Mouse (Mus musculus) limb, embryonic 13.5 days (tissue): ENCODE results near the gene Ahcyl2. TPM values are rescaled to one million over a fixed set of nuclear protein-coding genes. Genes with fewer than 3 reads are reported as not detected.
"Not testable (repeated sequence)": the region's sequence is repeated elsewhere in the genome, so short reads cannot be mapped to it uniquely, and the experiment has no call there.

Experiments
- ATAC-seq: fragments of 200-750 bp; cut with Nextera tagmentation; 2 replicates; pipeline ENCODE4 v1.8.0; 2017; ENCODE audit warnings: low read depth, moderate number of reproducible peaks, moderate TSS enrichment; ENCODE audit not compliant: low FRiP score
- H3K27ac ChIP-seq: fragments of 300-500 bp; sonication (generic); 2 replicates; pipeline ENCODE4 v1.5.1; 2015; ENCODE audit warnings: inconsistent platforms, mild to moderate bottlenecking, moderate library complexity
- H3K27me3 ChIP-seq: fragments of 300-500 bp; sonication (generic); 2 replicates; pipeline ENCODE4 v1.6.1; 2015; ENCODE audit warnings: mild to moderate bottlenecking, inconsistent platforms
- H3K36me3 ChIP-seq: fragments of 300-500 bp; sonication (generic); 2 replicates; pipeline ENCODE4 v1.6.1; 2015; ENCODE audit warnings: inconsistent platforms, mild to moderate bottlenecking, moderate library complexity
- H3K4me1 ChIP-seq: fragments of 300-500 bp; sonication (generic); 2 replicates; pipeline ENCODE4 v1.6.1; 2015; ENCODE audit warnings: inconsistent platforms
- H3K4me2 ChIP-seq: fragments of 300-500 bp; sonication (generic); replicated peaks from 2 replicates; pipeline ENCODE4 v1.6.1; 2015; ENCODE audit warnings: inconsistent platforms, mild to moderate bottlenecking, moderate library complexity
- H3K4me3 ChIP-seq: fragments of 300-500 bp; sonication (generic); 2 replicates; pipeline ENCODE4 v1.5.1; 2015; ENCODE audit warnings: moderate library complexity, mild to moderate bottlenecking, inconsistent platforms
- H3K9ac ChIP-seq: fragments of 300-500 bp; sonication (generic); 2 replicates; pipeline ENCODE4 v1.6.1; 2015; ENCODE audit warnings: mild to moderate bottlenecking, inconsistent platforms
- H3K9me3 ChIP-seq: fragments of 300-500 bp; sonication (generic); 2 replicates; pipeline ENCODE4 v1.6.1; 2016; ENCODE audit warnings: inconsistent platforms
- WGBS: fragments of 180-500 bp; shearing (Covaris S2); methylation state at CpG from one replicate; pipeline ENCODE4 v1.1.7; 2015; 5-methylcytosine and 5-hydroxymethylcytosine counted together
- polyA plus RNA-seq: library from polyadenylated mRNA; unstranded; fragments of >200 nt; fragmentation: Nextera tagmentation; extraction: Ambion mirVana; gene quantifications from 2 replicates; pipeline ENCODE4 v1.2.1, GENCODE M21; 2015

Gene Ahcyl2
- polyA plus RNA-seq, 1 experiment from 2014 or later: 20.2 TPM

DNA sequence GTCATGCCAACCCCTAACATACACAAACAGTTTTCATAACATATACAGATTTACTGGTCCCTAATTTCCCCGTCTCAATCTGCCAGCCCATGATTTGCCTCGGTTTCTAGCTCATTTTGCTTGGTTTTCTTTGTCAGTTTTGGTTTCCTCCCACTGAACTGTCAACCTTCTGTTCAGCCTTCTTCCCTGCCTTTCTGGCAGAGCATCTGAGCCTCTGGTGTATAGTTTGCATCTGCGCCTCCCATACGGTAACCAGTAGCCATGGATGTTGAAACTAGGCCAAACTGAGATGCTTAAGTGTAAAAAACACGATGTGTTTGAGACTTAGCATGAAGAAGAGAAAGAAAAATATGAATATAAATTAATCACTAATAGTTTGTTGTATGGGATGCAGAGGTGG is 11.8 kb upstream of the Ahcyl2 start:
- no peak overlapping the region for H3K4me3 ChIP-seq
- no peak overlapping the region for H3K9ac ChIP-seq
- H3K27ac ChIP-seq: no peak overlapping the region
- no peak for ATAC-seq
- WGBS: 92% methylated on average over 5 of the region's 5 CpGs
- H3K27me3 ChIP-seq: no peaks in the 10 kb centered on the region
- H3K36me3 ChIP-seq: peaks cover 80% of the 10 kb centered on the region
- H3K9me3 ChIP-seq: no peaks in the 10 kb centered on the region
- H3K4me1 ChIP-seq: no peaks in the 10 kb centered on the region
- H3K4me2 ChIP-seq: no peak overlapping the region

DNA sequence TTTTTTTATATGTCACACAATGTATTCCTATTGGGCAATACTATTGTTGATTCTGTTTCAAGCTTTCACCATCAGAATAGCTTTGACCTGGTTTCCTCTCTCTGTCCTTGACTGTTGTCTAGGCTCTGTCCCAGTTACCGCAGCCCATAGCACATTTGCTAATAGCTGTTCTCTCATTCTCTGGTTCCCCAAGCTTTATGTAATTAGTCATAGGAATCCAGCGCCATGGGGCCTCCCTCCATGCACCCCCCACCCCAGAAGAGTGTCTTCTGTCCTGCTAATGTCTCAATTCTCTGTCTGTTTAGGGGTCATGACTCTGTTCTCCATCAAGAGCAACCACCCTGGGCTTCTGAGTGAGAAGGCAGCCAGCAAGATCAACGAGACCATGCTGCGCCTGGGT is 11.3 kb upstream of the Ahcyl2 start:
- no peak overlapping the region for H3K27ac ChIP-seq
- no peaks in the 10 kb centered on the region for H3K9me3 ChIP-seq
- H3K4me1 ChIP-seq: no peaks in the 10 kb centered on the region
- H3K27me3 ChIP-seq: no peaks in the 10 kb centered on the region
- peaks cover 84% of the 10 kb centered on the region for H3K36me3 ChIP-seq
- no peak overlapping the region for H3K9ac ChIP-seq
- no peak overlapping the region for H3K4me3 ChIP-seq
- WGBS: 83% methylated on average over 4 of the region's 4 CpGs
- H3K4me2 ChIP-seq: no peak overlapping the region
- no peak for ATAC-seq

DNA sequence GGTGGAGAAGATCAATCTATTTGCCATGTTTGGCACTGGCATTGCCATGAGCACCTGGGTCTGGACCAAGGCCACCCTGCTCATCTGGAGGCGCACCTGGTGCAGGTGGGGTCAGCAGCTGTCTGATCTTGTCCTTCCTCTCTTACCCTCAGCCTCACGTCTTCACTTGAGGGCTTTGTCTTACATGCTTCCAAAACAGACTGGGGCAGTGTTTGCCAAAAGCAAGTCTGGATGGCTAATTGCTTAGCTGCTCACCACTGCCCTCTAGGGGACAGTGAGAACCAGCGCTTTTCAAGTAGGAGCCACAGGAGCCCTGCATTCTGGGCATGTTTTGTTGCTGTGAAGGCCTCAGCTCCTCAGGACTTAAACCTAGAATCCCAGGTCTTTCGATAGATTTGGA is 9.4 kb upstream of the Ahcyl2 start:
- Histone ChIP-seq H3K27ac (no peak overlapping the region), H3K4me2 (no peak overlapping the region)
- ATAC-seq: no peak

DNA sequence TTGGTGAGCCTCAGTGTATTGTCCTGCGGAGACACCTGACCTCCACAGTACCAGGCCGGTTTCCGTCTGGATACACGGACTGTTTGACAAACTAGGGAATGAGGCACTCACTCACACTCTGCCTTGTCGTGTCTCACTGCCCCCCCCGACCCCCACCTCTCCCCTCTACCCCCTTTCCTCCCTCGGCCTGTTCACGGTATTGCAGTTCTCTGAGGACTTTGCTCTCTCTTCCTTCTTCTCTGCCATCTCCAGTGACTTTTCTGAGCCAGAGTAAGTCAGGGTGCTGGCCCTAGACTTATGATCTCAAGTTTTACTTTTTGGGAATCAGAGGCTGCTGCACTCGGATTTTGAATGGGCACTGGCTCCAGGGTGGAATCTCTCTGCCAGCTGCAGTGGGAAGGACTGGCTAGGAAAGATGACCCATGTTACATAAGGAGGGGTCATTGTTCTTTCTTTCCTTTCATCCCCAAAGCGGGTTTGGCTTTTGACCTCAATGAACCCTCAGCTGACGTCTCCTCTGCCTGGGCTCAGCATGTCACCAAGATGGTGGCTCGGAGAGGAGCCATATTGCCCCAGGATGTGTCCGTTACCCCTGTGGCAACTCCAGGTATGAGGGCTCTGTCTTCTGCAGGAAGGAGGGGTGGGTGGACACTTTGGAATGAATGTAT is 8.7 kb upstream of the Ahcyl2 start:
- no peak for ATAC-seq
- 89% methylated on average over 13 of the region's 13 CpGs for WGBS
- H3K27ac ChIP-seq: no peak overlapping the region
- H3K36me3 ChIP-seq: peaks cover 73% of the 10 kb centered on the region
- H3K9ac ChIP-seq: no peak overlapping the region
- H3K4me3 ChIP-seq: no peak overlapping the region
- no peaks in the 10 kb centered on the region for H3K4me1 ChIP-seq
- no peaks in the 10 kb centered on the region for H3K27me3 ChIP-seq
- H3K4me2 ChIP-seq: no peak overlapping the region
- H3K9me3 ChIP-seq: no peaks in the 10 kb centered on the region

More for the DNA sequence above, 9.4 kb upstream of the Ahcyl2 start:
- H3K9ac ChIP-seq: no peak overlapping the region
- H3K4me3 ChIP-seq: no peak overlapping the region
- WGBS: 43% methylated on average over 4 of the region's 4 CpGs
- H3K27me3 ChIP-seq: no peaks in the 10 kb centered on the region
- H3K36me3 ChIP-seq: peaks cover 80% of the 10 kb centered on the region
- H3K9me3 ChIP-seq: no peaks in the 10 kb centered on the region
- H3K4me1 ChIP-seq: no peaks in the 10 kb centered on the region

DNA sequence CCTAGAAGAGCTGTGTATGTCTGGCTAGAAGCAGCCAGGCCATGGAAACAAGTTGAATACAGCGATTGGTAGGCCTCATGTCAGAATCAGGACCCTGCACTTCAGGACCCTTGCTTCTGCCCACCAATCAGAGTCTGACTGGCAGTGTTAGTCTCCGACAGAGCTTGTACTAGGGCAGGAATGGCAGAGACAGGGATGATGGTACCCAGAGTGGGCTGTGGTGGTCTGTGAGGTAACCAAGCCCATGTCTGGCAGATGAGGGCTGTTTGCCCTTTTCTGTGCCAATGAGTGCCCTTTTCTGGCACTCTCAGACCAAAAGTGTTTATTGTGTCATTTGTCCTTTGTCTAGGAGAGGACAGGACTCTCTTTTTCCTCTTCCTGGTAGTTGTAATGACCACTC is 7.4 kb upstream of the Ahcyl2 start:
- H3K4me1 ChIP-seq: not testable (repeated sequence)
- H3K36me3 ChIP-seq: peaks cover 60% of the 10 kb centered on the region
- 93% methylated on average over 2 of the region's 2 CpGs for WGBS

DNA sequence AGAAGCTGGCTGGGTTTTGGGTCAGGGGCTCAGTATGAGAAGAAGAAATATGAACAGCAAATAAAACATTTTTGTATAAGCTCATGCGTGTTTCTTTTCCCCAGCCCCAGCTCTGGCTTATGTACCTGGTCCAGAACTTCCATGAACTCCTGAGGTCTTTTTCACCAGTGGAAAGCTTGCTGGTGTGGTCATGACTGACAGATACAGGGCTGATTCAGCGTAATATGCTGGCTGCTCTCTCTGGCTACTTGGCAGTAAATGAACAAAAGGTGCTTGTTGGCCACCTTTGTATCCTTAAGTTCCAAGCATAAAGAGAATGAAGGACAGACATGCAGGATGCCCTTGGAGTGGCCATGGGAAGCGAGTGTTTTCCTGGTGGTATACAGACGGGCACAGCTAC is 6.5 kb upstream of the Ahcyl2 start:
- Histone ChIP-seq H3K9me3 (no peaks in the 10 kb centered on the region), H3K4me3 (no peak overlapping the region), H3K27ac (no peak overlapping the region), H3K4me2 (no peak overlapping the region), H3K27me3 (no peaks in the 10 kb centered on the region), H3K9ac (no peak overlapping the region), H3K4me1 (no peaks in the 10 kb centered on the region), H3K36me3 (peaks cover 53% of the 10 kb centered on the region)
- no peak for ATAC-seq
- WGBS: 92% methylated on average over 4 of the region's 4 CpGs

More for the DNA sequence above, 7.4 kb upstream of the Ahcyl2 start:
- not testable (repeated sequence) for H3K27me3 ChIP-seq, ATAC-seq, H3K9ac ChIP-seq, H3K9me3 ChIP-seq, H3K4me3 ChIP-seq, H3K27ac ChIP-seq, H3K4me2 ChIP-seq

DNA sequence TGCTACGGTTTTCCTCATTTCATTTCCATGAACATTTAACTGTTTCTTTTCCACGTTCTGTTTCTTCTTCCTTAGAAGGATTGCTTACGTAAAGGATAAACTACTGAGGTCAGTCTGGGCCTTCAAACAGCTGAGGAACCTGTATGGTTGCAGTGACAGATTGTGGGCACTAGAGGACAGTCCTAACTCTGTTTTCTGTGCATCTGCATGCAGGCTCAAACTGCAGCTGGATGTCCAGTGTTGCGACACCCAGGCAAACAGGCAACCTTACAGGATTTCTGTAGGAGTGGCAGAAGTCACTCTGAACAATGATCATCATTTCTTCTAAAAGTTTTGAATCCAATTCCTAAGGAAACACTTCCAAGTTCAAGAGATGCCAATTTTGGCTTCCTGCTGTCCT is 5.3 kb upstream of the Ahcyl2 start:
- Histone ChIP-seq H3K9ac (no peak overlapping the region), H3K27me3 (no peaks in the 10 kb centered on the region), H3K4me2 (no peak overlapping the region), H3K9me3 (no peaks in the 10 kb centered on the region), H3K4me3 (no peak overlapping the region), H3K36me3 (peaks cover 41% of the 10 kb centered on the region), H3K4me1 (0 out of 2 replicates have a peak, but pooled peaks cover 3% of the 10 kb centered on the region), H3K27ac (no peak overlapping the region)
- no peak for ATAC-seq
- 67% methylated on average over 4 of the region's 4 CpGs for WGBS

DNA sequence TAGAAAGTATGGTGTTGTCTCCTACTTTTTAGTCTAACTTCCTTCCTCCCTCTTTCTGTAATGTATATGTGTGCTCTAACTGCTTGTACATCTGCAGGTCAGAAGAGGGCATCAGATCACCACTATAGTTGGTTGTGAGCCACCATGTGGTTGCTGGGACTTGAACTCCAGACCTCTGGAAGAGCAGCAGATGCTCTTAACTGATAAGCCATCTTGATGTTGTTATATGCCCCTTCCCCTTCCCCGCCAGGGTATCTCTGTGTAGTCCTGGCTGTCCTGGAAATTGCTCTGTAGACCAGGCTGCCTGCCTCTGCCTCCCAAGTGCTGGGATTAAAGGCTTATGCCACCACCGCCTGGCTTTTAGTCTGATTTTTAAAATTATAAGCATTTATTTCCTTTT is 937 bp upstream of the Ahcyl2 start:
- Histone ChIP-seq H3K4me2 (no peak overlapping the region), H3K9me3 (no peaks in the 10 kb centered on the region), H3K27ac (no peak overlapping the region), H3K27me3 (no peaks in the 10 kb centered on the region), H3K4me1 (peaks cover 22% of the 10 kb centered on the region), H3K36me3 (peaks cover 4% of the 10 kb centered on the region), H3K9ac (no peak overlapping the region), H3K4me3 (no peak overlapping the region)
- WGBS: 82% methylated on average over 2 of the region's 2 CpGs
- ATAC-seq: no peak

DNA sequence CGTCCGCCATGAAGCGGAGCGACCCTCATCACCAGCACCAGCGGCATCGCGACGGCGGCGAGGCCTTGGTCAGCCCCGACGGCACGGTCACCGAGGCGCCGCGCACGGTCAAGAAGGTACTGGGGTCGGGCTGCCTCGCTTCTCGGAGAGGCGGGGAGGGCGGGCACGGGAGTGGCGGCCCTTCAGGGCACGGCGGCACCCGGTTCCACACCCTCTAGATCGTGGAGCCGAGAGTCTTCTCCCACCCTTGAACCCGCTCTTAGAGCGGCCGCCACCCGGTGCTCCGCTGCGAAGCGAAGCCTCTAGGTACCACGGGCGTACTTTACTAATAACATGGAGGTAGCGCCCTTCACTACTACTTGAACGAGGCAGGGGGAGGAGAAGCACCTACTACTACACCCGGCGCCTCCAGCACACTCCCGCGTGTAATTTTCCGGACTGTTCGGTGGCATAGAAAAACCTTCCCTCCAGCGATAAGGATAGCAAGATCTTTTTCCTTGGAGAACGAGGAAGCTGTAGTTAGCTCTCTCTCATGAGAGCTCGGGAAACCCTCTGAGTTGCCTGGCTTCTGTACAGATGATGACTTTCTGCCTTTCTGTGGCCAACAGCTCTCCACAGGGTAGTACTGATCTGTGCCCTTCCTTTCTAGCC is 1.1 kb downstream of the Ahcyl2 start:
- ATAC-seq: peak; percentile 8; the same call in 1 of the 2 replicates
- Histone ChIP-seq H3K9me3 (no peaks in the 10 kb centered on the region), H3K9ac (peak overlapping the region; percentile 84), H3K4me3 (peak overlapping the region; percentile 78), H3K27me3 (no peaks in the 10 kb centered on the region), H3K36me3 (0 out of 2 replicates have a peak, but pooled peaks cover 2% of the 10 kb centered on the region), H3K4me1 (peaks cover 29% of the 10 kb centered on the region), H3K4me2 (peak overlapping the region; percentile 63), H3K27ac (peak overlapping the region; percentile 93)
- WGBS: under 1% methylated on average over 35 of the region's 50 CpGs

DNA sequence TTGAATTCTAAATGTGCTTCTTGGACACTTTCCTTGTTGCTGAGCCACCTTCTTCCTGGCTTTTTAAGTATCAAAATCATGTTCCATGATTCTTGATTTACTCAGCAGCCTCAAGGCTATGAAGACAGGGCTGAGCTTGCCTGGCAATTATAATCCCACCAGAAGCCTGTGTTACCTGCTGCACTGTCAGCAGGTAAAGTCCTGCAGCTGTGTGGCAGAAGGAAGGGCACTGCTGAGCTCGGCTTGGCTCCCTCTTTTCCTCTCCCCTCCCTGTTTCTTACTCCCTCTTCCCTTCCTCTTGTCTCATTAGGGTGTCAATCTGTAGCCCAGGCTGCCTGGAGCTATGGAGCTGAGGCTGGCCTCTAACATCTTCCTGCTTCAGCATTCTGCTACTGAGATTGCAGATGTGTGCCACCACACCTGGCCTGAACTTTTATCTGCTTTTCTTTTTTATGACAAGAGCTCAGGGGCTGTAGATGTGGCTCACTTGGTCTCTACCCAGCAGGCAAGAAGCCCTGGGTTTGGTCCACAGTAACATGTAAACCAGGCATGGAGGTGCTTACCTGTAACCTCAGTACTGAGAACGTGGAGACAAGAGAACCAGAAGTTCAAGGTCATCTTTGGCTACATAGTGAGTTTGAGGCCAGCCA is 3.0 kb downstream of the Ahcyl2 start:
- Histone ChIP-seq H3K36me3 (0 out of 2 replicates have a peak, but pooled peaks cover 2% of the 10 kb centered on the region), H3K4me2 (peak overlapping the region; percentile 17), H3K9ac (no peak overlapping the region), H3K27me3 (no peaks in the 10 kb centered on the region), H3K9me3 (no peaks in the 10 kb centered on the region), H3K4me3 (no peak overlapping the region; the same call in 1 of the 2 replicates), H3K4me1 (peaks cover 29% of the 10 kb centered on the region), H3K27ac (no peak overlapping the region)
- 59% methylated on average over 2 of the region's 2 CpGs for WGBS
- ATAC-seq: no peak

DNA sequence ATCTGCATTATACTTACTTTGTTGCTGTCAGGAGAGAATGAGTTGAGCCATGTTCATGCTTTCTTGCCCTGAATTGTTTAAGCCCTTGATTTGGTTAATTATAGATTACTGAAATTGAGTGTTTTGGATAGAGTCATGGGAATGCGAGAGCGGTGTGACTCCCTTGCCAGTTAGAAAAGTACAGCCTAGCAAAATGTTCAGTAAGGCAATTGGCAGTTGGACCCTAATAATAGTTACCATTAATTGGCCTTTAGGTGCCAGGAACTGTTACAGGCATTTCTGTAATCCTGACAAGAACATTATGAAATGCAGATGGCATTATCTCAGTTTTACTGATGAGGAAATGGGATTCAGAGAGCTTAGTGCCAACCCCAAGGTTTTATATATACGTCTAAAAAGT is 4.4 kb downstream of the Ahcyl2 start:
- 69% methylated on average over 3 of the region's 3 CpGs for WGBS
- Histone ChIP-seq H3K36me3 (0 out of 2 replicates have a peak, but pooled peaks cover 2% of the 10 kb centered on the region), H3K27me3 (no peaks in the 10 kb centered on the region), H3K27ac (no peak overlapping the region), H3K4me1 (peaks cover 29% of the 10 kb centered on the region), H3K4me2 (no peak overlapping the region), H3K9me3 (no peaks in the 10 kb centered on the region), H3K9ac (no peak overlapping the region), H3K4me3 (no peak overlapping the region)
- ATAC-seq: no peak

DNA sequence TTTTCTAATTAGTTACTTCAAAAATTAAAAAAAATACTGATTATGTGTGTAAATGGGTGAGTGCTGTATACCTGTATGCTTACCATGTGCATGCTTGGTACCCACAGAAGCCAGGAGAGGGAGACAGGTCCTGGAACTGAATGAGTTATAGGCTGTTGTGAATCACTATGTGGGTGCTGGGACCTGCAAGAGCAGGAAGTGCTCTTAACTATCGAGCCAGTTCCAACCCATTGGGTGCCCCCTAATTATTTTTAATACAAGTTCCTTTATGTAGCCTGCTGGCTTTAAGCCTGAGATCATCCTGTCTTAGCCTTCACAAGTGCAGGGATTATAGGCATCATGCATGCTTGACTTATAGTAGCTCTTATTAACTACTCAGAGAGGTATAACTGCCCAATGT is 6.3 kb downstream of the Ahcyl2 start:
- H3K9me3 ChIP-seq: no peaks in the 10 kb centered on the region
- no peak overlapping the region for H3K4me2 ChIP-seq
- 69% methylated on average over 1 of the region's 1 CpGs for WGBS
- H3K4me3 ChIP-seq: no peak overlapping the region
- peaks cover 2% of the 10 kb centered on the region; the same call in 1 of the 2 replicates for H3K36me3 ChIP-seq
- H3K27ac ChIP-seq: no peak overlapping the region
- H3K27me3 ChIP-seq: no peaks in the 10 kb centered on the region
- ATAC-seq: no peak
- H3K9ac ChIP-seq: no peak overlapping the region
- peaks cover 25% of the 10 kb centered on the region for H3K4me1 ChIP-seq
